Mouse (Mus musculus) heart, embryonic 12.5 days (tissue): ENCODE data around the gene Pygo1. TPM values are rescaled to one million over a fixed set of nuclear protein-coding genes. Genes with fewer than 3 reads are reported as not detected.

Experiments used
- ATAC-seq: fragments of 200-750 bp; cut with Nextera tagmentation; 2 replicates; pipeline ENCODE4 v1.8.0; 2017; ENCODE audit warnings: moderate TSS enrichment, moderate library complexity; ENCODE audit not compliant: insufficient number of reproducible peaks, low FRiP score
- H3K27ac ChIP-seq: fragments of 300-500 bp; sonication (generic); 2 replicates; pipeline ENCODE4 v1.5.1; 2016; ENCODE audit warnings: mild to moderate bottlenecking, moderate library complexity; ENCODE audit not compliant: poor library complexity, severe bottlenecking
- H3K27me3 ChIP-seq: fragments of 300-500 bp; sonication (generic); replicated peaks from 2 replicates; pipeline ENCODE4 v1.6.1; 2016; ENCODE audit warnings: mild to moderate bottlenecking, moderate library complexity
- H3K36me3 ChIP-seq: fragments of 300-500 bp; sonication (generic); 2 replicates; pipeline ENCODE4 v1.6.1; 2016; ENCODE audit warnings: mild to moderate bottlenecking, moderate library complexity
- H3K4me1 ChIP-seq: fragments of 300-500 bp; sonication (generic); replicated peaks from 2 replicates; pipeline ENCODE4 v1.6.1; 2016; ENCODE audit warnings: mild to moderate bottlenecking
- H3K4me2 ChIP-seq: fragments of 300-500 bp; sonication (generic); 2 replicates; pipeline ENCODE4 v1.6.1; 2016; ENCODE audit warnings: mild to moderate bottlenecking, moderate library complexity
- H3K4me3 ChIP-seq: fragments of 300-500 bp; sonication (generic); 2 replicates; pipeline ENCODE4 v1.5.1; 2016; ENCODE audit warnings: mild to moderate bottlenecking
- H3K9ac ChIP-seq: fragments of 300-500 bp; sonication (generic); 2 replicates; pipeline ENCODE4 v1.6.1; 2016; ENCODE audit warnings: mild to moderate bottlenecking, moderate library complexity
- H3K9me3 ChIP-seq: fragments of 300-500 bp; sonication (generic); replicated peaks from 2 replicates; pipeline ENCODE4 v1.6.1; 2016; ENCODE audit warnings: mild to moderate bottlenecking, moderate library complexity
- WGBS: fragments of 180-500 bp; shearing (Covaris S2); methylation state at CpG from one replicate; pipeline ENCODE4 v1.1.7; 2016; 5-methylcytosine and 5-hydroxymethylcytosine counted together
- polyA plus RNA-seq: library from polyadenylated mRNA; unstranded; fragments of >200 nt; fragmentation: Nextera tagmentation; extraction: Ambion mirVana; gene quantifications from 2 replicates; pipeline ENCODE4 v1.2.1, GENCODE M21; 2016

Gene Pygo1
- polyA plus RNA-seq, 1 experiment from 2014 or later, result 2.9 TPM

DNA sequence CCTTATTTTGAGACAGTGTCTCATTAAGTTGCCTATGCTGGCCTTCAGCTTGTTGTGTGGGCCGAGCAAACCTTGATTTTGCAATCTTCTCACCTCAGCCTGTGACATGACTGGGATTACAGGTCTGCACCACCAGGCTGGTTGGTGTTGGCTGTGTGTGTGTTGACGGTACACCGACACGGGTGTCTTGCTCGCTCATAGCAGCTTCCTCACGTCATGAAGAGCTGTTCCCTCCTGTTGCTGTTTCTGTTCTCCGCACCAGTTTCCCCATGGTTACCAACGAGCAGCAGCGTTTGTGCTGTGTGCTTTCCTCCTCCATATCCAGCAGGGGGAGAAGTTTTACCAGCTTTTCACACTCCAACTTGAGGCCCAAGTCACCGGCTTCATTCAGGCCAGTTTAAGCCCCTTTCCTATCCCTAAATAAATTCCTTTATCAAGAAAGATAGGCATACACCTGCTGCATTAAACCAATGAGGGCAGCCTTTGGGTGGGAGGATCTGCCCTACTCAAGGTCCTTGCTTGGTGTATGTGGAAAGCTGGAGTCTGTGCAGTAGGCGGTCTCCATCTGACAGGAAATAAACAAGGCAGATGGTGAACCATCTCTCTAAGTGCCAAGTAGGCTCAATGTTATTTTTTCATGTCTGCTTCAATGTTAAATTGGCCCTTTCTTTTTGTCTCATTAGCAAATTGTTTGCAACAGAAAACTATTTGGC, 43.1 kb downstream of the Pygo1 start:
- Histone ChIP-seq H3K9me3 (no peaks in the 10 kb centered on the region), H3K27ac (no peak overlapping the region), H3K4me2 (peak overlapping the region; percentile 34; the same call in 1 of the 2 replicates), H3K4me3 (no peak overlapping the region), H3K27me3 (no peaks in the 10 kb centered on the region), H3K9ac (no peak overlapping the region), H3K36me3 (no peaks in the 10 kb centered on the region), H3K4me1 (no peaks in the 10 kb centered on the region)
- no peak; the same call in 1 of the 2 replicates for ATAC-seq
- 29% methylated on average over 11 of the region's 11 CpGs for WGBS

DNA sequence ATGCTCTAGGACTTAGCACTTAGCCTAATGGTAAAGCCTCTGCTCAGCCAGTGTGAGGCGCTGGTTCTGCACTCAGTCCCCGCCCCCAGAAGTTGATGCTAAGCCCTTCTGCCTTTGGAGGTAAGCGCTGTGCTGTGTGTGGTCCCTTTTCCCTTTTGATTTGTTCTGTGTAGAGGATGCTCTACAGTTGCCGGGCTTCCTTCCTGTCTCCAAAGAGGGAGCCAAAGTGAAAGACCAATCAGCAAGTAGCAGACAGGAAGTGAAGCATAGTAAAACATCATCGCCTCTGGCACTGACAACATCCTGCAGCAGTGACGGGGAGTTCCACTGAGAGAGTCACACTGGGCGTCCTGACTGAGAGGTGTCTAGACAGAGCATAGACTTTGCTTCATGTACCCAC, 44.4 kb downstream of the Pygo1 start:
- ATAC-seq, result no peak

DNA sequence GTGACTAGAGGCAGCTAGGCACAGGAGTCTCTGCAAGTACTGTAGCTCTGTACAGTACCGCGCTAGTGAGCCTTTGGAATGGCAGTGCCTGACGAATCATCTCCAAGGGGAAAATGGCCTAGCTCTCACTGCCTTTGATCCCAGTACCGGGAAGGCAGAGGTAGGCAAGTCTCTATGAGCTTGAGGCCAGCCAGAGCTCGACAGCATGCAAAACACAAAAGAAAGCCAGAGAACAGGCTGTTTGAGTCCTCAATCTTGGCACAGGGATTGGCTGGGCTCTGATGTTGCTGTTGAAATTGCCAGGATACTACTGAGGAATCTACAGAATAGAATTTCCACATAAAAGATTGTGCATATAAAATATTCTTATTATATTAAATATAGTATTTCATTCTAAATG, 47.0 kb downstream of the Pygo1 start:
- Histone ChIP-seq H3K27ac (no peak overlapping the region), H3K4me1 (no peaks in the 10 kb centered on the region), H3K9ac (no peak overlapping the region), H3K4me3 (no peak overlapping the region), H3K36me3 (no peaks in the 10 kb centered on the region), H3K4me2 (no peak overlapping the region), H3K9me3 (no peaks in the 10 kb centered on the region), H3K27me3 (no peaks in the 10 kb centered on the region)
- no peak for ATAC-seq
- 82% methylated on average over 5 of the region's 5 CpGs for WGBS

More for the DNA sequence above, 44.4 kb downstream of the Pygo1 start:
- Histone ChIP-seq H3K4me1 (no peaks in the 10 kb centered on the region), H3K4me2 (no peak overlapping the region), H3K27ac (no peak overlapping the region), H3K27me3 (no peaks in the 10 kb centered on the region), H3K36me3 (no peaks in the 10 kb centered on the region), H3K4me3 (no peak overlapping the region), H3K9ac (no peak overlapping the region), H3K9me3 (no peaks in the 10 kb centered on the region)
- WGBS, result 57% methylated on average over 7 of the region's 7 CpGs

DNA sequence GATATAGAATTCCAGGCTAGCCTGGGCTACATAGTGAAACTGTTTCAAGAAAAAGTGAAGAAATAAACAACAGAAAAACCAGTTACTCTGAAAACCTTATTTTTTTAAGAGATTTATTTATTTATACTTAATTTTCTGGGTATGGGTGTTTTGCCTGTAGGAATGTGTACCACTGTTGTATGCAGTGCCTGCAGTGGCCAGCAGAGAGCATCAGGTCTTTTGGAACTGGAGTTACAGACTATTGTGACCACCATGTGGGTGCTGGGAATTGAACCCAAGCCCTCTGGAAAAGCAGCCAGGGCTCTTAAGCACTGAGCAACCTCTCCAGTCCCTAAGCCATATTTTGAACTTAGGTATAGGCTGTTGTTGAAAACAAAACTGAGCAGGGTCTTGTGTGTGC, 47.5 kb downstream of the Pygo1 start:
- Histone ChIP-seq H3K27me3 (no peaks in the 10 kb centered on the region), H3K9ac (no peak overlapping the region), H3K4me1 (no peaks in the 10 kb centered on the region), H3K4me3 (no peak overlapping the region), H3K27ac (no peak overlapping the region), H3K9me3 (no peaks in the 10 kb centered on the region), H3K36me3 (no peaks in the 10 kb centered on the region), H3K4me2 (no peak overlapping the region)
- no peak for ATAC-seq

DNA sequence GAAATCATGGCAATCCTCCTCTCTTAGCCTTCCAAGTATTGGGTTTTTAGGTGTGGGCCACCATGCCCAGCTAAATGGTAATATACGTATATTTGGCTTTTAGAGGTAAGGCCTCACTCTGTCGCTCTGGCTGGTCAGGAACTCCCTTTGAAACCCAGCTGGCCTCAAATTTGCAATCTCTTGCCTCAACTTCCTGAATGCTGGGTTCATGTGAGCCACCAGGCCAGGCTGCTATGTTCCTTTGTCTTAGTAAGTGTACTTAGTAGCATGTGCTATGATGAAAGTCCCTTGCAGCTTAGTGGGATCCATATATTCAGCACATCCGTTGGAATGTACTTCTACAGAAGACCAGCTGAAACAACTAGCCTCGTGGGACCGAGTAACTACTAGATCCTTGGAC, 49.3 kb downstream of the Pygo1 start:
- H3K4me2 ChIP-seq, result no peak overlapping the region
- H3K9ac ChIP-seq, result no peak overlapping the region
- no peak overlapping the region for H3K4me3 ChIP-seq
- ATAC-seq, result no peak
- no peak overlapping the region for H3K27ac ChIP-seq
- WGBS, result 86% methylated on average over 5 of the region's 5 CpGs
- H3K4me1 ChIP-seq, result no peaks in the 10 kb centered on the region
- no peaks in the 10 kb centered on the region for H3K36me3 ChIP-seq
- no peaks in the 10 kb centered on the region for H3K27me3 ChIP-seq
- no peaks in the 10 kb centered on the region for H3K9me3 ChIP-seq

DNA sequence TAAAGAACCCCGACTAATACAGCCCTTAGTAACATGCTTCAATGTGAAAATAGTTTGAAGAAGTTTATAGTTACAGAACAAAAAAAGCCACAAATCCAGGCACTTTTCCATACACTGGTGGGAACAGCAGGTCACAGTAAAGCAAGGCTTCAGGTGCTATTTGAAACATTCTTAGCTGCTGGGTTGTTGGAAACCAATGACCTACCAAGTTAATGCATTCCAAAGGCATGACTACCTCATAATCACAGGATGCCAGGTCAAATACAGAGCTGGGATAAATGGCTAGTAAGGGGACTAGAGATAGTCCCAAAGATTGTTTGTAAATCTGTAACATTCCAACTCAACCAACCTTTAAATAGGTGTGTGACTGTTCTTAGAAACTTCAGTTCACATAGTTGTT, 49.8 kb downstream of the Pygo1 start:
- Histone ChIP-seq H3K36me3 (no peaks in the 10 kb centered on the region), H3K27me3 (no peaks in the 10 kb centered on the region), H3K4me3 (no peak overlapping the region), H3K9me3 (no peaks in the 10 kb centered on the region), H3K27ac (no peak overlapping the region), H3K4me2 (no peak overlapping the region), H3K4me1 (no peaks in the 10 kb centered on the region), H3K9ac (no peak overlapping the region)
- no peak for ATAC-seq
- 79% methylated on average over 1 of the region's 1 CpGs for WGBS

DNA sequence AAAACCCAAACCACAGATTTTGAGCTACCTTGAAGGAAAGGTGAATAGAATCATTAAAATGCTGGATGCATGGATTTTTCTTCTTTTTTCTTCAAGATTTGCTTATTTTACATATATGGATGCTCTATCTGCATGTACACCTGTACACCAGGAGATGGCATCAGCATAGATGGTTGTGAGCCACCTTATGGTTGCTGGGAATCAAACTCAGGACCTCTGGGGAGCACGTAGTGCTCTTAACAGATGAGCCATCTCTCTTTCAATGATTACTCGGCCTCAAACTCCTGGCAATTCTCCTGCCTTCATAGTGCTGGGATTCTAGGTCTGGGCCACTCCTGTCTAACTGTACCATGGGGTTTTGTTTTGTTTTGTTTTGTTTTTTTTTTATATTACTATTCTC, 57.6 kb downstream of the Pygo1 start:
- no peak for ATAC-seq
- H3K27ac ChIP-seq, result no peak overlapping the region
- H3K4me1 ChIP-seq, result peaks cover 6% of the 10 kb centered on the region
- H3K27me3 ChIP-seq, result no peaks in the 10 kb centered on the region
- H3K4me3 ChIP-seq, result no peak overlapping the region
- no peaks in the 10 kb centered on the region for H3K9me3 ChIP-seq
- no peak overlapping the region for H3K9ac ChIP-seq
- WGBS, result 51% methylated on average over 2 of the region's 2 CpGs
- H3K36me3 ChIP-seq, result no peaks in the 10 kb centered on the region
- H3K4me2 ChIP-seq, result no peak overlapping the region

DNA sequence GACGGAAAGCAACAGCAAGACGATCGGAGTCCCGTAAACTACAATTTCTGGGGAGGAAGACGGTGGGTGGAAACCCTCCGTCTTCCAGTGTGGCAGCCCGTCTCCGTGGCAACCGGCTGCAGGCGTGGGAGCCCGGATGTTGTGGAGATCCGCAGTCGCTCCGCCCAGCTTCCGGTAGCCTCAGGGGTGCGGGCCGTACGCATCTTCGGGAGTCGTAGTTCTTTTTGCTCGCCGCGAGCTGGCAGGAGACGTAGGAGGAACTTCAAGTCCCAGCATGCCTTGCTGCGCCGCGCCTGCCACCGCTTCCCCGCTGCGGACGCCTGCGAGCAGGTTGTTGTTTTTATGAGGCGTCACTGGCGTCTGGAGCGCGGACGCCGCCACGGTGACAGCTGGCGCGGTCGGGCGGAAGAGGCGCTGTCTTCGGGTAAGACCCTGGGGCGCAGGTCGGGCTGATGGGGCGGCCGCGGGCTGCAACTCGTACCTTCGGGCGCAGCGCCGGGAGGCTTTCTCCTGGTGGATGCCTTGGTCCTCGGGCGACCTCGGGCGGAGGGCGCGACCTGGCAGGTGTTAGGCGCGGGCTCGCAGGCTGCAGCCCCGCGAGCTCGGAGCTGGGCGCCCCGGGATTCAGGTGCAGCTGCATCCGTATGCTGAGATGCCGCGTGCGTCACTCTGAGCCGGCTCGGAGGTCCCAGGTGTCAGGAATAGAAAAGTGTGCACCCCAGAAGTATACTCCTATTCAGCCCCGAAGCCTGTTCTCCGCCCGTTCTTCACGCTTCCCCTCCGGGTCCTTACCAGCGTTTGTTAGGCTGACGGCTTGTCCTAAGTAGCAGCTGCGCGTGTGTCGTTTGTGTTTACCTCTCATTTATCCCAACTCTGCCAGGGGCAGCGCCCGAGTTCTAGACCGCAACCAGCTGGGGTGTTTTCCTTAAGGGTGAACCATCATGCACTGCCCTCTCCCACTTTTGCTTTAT, 60.1 kb downstream of the Pygo1 start, which contains the start of the genes Ccpg1os and Ccpg1:
TSS of gene Ccpg1os (minus strand) at position 133 of the 971 bp plus-strand sequence.
TSS of gene Ccpg1 (plus strand) at position 180 of the 971 bp plus-strand sequence.
- H3K4me1 ChIP-seq, result peaks cover 6% of the 10 kb centered on the region
- peak within 1 kb of the TSS; percentile 75 for H3K9ac ChIP-seq
- no peaks in the 10 kb centered on the region for H3K27me3 ChIP-seq
- H3K27ac ChIP-seq, result peak within 1 kb of the TSS; percentile 31; the same call in 1 of the 2 replicates
- under 1% methylated on average over 87 of the region's 88 CpGs for WGBS
- peak within 1 kb of the TSS; percentile 78 for H3K4me3 ChIP-seq
- H3K36me3 ChIP-seq, result no peaks in the 10 kb centered on the region
- no peaks in the 10 kb centered on the region for H3K9me3 ChIP-seq
- H3K4me2 ChIP-seq, result peak within 1 kb of the TSS; percentile 82
- ATAC-seq, result peak; percentile 98

DNA sequence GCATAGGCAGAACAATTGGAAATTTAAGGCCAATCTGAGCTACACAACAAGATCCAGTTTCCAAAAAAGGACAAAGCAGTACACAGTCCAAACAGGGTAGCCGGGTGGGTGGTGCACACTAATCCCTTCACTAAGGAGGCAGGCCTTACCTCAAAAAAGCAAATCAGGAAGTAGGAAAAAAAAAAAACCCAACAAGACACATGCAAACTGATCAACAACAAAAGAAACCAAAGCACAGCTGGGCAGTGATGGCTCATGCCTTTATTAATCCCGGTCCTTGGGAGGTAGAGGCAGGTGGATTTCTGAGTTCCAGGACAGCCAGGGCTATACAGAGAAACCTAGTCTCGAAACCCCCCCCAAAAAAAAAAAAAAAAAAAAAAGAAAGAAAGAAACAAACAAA, 62.3 kb downstream of the Pygo1 start:
- ATAC-seq, result no peak
- Histone ChIP-seq H3K27me3 (no peaks in the 10 kb centered on the region), H3K9ac (no peak overlapping the region), H3K27ac (no peak overlapping the region), H3K36me3 (no peaks in the 10 kb centered on the region), H3K4me3 (no peak overlapping the region), H3K4me1 (peaks cover 6% of the 10 kb centered on the region), H3K9me3 (no peaks in the 10 kb centered on the region), H3K4me2 (no peak overlapping the region)
- 59% methylated on average over 3 of the region's 3 CpGs for WGBS

DNA sequence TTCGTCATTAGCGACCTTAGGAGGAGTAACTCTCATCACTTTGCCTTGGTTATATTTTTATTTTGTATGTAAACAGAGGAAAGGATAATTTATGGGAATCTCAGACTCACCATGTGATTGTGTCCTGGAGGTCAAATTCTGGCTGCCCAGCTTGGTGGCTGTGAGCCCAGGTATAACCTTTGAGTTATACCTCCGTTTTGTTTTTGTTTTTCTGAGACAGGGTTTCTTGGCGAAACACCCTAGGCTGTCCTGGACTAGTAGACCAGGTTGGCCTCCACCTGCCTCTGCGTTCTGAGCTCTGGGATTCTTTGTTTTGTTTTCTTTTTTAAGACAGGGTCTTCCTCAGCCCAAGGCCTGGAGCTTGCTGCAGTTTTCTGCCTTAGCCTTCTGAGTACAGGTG, 63.3 kb downstream of the Pygo1 start:
- WGBS, result 82% methylated on average over 5 of the region's 5 CpGs
- Histone ChIP-seq H3K4me2 (no peak overlapping the region), H3K4me3 (no peak overlapping the region), H3K36me3 (no peaks in the 10 kb centered on the region), H3K27ac (no peak overlapping the region), H3K9ac (no peak overlapping the region), H3K4me1 (peaks cover 6% of the 10 kb centered on the region), H3K27me3 (no peaks in the 10 kb centered on the region), H3K9me3 (no peaks in the 10 kb centered on the region)
- ATAC-seq, result no peak

DNA sequence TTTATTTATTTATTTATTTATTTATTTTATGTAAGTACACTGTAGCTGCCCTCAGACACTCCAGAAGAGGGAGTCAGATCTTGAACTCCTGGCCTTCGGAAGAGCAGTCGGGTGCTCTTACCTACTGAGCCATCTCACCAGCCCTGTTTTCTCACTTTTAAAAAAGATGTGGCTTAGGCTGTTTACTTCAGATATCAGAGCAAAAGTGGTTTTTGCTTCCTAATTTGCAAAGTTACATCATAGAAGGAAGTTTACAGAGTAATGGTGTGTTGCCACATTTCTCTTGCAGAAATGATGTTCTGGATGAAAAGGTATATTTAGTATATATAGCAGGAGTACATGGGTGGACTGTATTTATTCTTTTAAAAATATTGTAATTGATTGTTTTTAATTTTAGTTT, 66.0 kb downstream of the Pygo1 start:
- WGBS, result 90% methylated on average over 2 of the region's 2 CpGs
- no peaks in the 10 kb centered on the region for H3K9me3 ChIP-seq
- no peaks in the 10 kb centered on the region for H3K4me1 ChIP-seq
- H3K4me2 ChIP-seq, result no peak overlapping the region
- H3K9ac ChIP-seq, result no peak overlapping the region
- no peak overlapping the region for H3K27ac ChIP-seq
- ATAC-seq, result no peak
- H3K4me3 ChIP-seq, result no peak overlapping the region
- H3K27me3 ChIP-seq, result no peaks in the 10 kb centered on the region
- H3K36me3 ChIP-seq, result no peaks in the 10 kb centered on the region
